Mouse (Mus musculus) frontal cortex, postnatal 14 days (tissue): ENCODE data around the gene Stambp.

ENCODE experiments used
- DNase-seq, 2 experiments: peaks; one replicate each; pipeline ENCODE4 v3.0.0; 2022; ENCODE audit warnings: low spot score in 2 of 2

Gene Stambp

DNA sequence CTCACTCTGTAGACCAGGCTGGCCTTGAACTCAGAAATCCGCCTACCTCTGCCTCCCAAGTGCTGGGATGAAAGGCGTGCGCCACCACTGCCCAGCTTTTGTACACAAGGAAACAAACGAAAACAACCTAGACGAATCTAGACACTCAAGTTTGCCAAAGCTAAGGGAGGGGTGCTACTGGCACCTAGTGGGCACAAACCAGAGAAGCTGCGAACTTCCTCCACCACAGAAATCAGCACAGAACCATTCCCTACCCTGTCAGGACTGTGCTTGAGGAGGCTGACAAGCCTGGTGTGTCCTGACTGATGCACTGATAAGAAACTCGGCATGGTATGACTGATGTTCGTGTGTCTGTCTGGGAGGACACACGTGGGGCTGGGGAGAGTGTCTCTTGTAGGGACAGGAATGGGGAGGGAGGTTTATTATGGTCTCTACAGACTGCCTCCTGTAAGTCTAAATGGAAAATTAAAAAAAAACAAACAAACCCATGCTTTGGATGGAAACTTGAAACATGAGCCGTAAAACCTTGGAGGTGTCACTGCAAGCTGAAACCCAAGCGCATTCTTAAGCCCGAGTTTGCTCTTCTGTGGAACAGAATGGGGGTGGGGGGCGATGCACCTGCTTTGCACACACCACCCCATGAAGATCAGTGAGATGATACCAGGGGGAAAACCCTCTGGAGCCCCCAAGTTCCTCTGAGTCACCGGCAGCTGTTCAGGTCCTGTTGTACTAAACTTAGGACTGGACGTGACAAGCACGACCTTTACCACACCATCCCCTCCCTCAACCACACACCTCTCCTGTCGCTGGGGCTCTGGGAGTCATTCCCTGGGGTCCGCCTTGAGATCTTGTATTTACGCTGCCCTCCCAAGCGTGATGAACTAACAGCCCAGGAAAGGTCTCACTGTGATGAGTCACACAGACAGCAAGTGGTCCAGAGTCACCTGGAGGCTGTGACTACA is 3.3 kb downstream of the Stambp start:
- DNase-seq, result no peak

DNA sequence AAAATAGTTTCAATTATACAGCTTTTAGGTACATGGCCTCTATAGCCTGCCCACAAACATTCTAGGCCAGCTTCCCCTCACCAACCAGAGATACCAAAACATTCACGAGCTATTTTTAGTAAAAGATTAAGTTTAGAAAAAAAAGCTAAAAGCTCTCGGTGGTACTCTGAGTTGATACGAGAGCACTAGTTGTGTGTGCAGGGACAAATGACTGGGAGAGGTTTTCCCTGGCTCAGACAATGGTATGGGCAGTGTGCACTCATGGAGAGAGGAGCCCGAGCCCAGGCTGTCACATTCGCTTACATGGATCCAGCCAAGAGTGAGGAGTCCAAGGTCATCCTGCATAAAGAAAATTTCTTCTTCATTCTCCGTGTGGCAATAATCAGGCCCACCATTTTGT is 16.6 kb downstream of the Stambp start:
- no peak for DNase-seq

DNA sequence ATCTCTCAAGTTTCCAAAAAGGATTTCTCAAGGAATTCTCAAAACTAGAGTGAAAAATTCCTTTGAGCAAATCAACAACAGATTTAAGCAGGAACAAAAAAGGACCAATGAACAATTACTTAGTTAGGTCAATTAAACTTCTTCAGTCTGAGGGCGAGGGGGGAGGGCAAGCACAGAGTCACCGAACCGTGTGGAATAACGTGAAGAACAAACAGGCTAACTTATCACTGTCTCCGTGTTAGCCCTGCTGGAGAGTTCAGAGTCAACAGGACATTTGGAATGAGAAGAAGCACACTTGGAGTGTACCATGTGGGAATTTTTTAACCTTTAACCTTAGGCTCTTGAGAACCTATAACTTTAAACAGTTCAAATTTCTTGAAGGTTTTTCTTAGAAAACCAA is 24.2 kb downstream of the Stambp start:
- no peak for DNase-seq

DNA sequence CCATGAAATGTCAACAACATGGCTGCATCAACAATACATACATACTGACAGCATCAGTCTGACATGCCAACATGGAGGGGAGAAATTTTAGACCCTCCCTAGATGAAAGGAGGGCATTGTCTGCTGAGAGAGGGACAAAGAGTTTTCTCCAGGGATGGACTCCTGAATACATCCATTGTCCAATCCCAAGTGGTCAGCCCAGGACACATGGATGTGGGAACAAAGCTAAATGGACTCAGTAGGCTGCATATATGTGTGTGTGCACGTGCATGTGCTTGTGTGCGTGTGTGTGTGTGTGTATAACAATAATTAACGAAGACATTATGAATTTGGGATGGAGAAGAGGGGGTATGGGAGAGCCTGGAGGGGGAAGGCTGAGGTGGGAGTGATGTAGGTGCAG is 26.8 kb downstream of the Stambp start:
- no peak for DNase-seq

DNA sequence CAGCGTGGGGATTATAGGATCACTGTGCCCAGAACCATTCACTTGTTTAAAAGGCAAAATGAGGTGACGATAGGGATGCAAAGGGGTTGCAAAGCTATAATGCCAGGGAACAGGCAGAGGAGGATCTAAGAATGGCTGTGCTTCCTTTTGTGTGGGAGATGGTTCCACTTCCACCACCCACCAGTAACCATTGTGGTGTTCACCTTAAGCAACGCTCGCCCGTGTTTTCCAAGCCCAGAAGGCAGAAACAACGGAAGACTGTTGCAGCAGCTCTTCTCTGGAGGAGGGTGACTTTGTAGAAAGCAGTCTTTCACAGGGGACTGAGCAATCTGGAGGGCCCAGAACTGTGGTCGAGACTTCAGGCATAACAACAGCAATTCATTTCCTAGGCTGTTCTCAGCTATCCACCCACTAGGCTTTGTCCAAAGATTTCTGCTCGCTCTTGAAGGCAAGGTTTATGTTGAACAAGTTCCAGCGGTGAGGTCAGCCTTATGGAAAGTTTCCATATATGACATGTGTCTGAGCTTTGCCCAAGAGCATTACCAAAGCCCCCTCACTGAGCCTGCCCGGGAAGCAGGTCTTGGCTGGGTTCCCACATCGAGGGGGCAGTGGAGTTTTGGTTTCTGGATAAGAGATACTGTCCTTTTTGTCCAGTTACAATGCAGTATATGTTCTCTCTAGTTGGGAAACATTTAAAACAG is 30.6 kb downstream of the Stambp start:
- peak in 1 of 2 experiments; percentile 16 for DNase-seq

DNA sequence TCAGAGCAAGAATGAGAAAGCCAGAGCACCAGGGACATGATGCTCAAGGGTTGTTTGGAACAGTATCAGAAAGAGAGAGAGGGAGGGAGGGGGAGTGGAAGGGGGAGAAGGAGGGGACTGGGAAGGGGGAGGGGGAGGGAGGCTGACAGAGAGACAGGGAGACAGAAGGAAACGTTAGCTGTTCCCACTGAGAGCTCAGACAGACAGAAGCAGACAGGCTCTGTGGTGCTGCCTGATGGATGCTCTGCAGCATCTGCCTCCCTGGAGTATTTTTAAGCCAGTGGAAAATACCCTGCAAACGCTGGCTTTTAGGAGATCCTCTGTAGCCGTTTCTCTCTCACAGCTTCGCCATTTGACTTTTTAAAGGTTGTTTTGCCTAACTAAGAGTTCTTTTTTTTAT is 32.5 kb downstream of the Stambp start:
- DNase-seq, result no peak

DNA sequence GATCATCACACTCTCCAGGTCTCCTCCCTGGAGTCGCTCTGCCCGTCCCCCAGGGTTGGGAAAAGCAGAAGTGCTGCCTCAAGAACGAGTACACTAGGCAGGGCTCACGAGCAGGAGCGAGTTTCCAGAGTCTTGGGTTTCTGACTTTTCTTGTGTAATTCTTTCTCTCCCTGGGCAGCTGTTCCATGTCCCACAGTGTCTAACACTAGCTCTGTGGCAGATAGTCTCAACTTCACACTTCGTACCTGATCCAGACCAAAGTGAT is 35.8 kb downstream of the Stambp start:
- no peak for DNase-seq

DNA sequence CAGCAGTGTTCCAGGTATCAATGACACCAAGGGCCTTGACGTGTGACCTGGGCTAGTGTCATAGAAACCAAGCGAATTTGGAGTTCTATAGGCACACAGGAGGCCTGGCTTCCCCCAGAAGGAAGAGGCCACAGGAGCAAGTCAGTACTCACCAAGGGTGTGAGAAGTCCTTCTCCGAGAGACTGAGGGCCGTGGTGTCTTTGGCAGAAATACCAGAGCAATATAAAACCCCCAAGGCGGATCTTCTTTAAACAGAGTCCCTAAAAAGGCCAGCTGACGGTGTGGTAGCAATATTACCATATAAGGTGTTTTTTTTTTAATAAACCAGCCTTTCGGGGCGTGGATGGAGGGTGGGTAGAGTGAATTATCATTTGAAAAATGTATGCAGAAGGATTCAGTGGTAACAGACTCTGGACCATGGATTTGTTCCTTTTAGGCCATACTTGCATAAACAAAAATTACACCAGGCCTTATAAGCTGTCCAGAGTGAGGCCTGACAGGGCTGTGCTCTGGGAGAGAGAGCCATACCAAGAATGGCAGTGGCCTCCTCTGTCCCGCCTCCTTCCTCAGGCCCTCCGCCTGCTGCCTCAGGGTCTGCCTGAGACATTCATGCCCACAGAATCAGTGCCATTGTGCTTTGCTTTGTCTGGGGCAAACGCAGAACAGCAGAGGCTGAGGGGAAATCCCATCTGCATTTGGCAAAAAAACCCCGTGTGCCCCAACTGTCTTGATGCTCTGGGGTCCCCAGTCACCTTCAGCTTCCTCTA is 36.3 kb downstream of the Stambp start, which contains the start of gene Actg2:
Actg2 (minus strand) TSS at position 238 of the 767 bp plus-strand sequence.
- no peak for DNase-seq

DNA sequence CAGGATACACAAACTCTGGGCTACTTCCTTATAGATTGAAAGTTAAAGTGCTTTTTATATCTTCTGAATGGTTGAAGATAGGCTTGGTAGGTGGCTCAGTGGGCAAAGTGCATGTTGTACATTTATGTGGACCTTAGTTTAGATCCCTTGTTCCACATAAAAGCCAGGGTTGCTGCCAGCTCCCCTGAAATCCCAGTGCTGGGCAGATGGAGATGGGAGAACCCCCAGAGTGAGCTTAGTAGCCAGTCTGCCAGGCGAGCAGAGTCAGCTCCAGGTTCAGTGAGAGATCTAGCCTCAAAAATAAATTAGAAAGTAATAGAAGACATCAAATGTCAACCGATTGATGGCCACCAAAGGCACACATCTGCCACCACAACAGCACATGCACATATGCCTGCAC is 39.9 kb downstream of the Stambp start:
- no peak for DNase-seq

DNA sequence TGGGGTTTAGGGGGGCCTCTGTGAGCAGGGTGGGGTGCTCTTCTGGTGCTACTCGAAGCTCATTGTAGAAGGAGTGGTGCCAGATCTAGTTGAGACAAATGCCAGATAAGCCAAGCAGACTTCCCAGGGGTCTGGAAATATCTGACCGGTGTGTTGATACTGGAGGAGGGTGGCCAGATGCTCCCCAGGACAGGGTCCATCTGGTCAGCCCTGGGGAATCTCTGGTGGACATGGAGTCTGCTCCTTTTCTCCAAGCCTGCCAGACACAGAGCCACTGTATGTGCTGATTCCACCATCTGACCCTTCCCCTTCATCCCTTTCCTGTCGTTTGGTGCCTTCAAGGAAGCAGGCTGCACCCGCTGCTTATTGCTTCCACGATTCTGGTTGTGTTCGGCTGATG is 49.3 kb downstream of the Stambp start:
- no peak for DNase-seq

DNA sequence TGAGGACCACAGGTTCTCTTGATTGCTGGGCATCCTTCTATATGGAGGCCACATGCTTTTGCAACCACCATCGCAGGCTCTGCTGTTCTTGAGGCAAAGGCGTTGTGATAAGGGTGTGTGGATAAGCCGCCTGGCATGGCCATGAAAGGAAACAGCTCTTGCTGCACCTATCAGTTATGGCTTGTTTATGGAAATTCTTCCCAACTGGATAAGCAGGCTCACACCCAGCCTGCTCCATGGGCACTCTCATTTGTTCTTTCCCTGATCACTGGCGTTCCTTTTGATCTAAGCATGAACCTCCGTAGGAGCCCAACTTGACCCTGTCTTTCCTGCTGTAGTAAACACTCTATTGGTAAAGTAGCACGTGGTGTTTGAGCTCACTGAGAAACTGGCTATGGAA is 50.7 kb downstream of the Stambp start:
- no peak for DNase-seq

DNA sequence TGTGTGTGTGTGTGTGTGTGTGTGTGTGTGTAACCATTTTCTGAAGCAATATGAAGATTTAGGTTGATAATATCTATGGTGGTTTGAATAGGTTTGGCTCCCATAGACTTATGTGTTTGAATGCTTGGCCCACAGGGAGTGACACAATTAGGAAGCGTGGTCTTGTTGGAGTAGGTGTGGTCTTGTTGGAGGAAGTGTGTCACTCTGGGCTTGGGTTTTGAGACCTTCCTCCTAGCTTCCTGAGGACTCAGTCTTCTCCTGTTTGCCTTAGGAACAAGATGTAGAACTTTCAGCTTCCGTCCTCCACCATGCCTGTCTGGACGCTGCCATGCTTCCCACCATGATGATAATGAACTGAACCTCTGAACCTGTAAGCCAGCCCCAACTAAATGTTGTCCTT is 53.9 kb downstream of the Stambp start:
- no peak for DNase-seq

DNA sequence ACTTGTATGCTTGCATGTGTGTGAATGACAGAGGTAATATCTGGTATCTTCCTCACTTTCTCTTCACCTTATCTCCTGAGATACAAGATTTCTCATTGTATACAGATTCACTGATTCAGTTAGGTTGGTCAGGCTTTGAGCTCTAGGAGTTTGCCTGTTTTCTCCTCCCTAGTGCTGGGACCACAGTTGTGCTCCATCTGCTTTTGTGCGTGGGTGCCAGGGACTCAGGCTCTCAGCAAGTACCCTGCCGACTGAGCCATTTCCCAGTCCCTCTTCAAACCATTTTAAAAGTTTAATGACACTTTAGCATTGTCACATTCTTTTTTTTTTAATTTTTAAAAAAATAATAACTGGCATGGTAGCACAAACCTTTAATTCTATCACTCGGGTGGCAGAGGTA is 57.4 kb downstream of the Stambp start:
- no peak for DNase-seq

DNA sequence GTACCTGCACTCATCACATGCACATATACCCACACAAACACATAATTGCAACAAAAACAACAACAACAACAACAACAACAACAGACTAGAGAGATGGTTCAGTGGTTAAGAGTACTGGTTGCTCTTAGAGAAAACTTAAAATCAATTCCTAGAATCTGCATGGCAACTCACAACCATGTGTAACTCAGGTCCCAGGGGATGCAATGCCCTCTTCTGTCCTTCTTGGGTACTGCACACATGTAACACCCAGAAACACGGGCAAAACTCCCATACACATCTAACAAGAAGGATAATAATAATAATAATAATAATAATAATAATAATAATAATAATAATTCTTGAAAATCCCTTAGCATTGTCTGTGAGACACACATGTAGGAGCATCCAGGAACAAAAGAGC is 60.0 kb downstream of the Stambp start:
- peak in 1 of 2 experiments; percentile 54 for DNase-seq

DNA sequence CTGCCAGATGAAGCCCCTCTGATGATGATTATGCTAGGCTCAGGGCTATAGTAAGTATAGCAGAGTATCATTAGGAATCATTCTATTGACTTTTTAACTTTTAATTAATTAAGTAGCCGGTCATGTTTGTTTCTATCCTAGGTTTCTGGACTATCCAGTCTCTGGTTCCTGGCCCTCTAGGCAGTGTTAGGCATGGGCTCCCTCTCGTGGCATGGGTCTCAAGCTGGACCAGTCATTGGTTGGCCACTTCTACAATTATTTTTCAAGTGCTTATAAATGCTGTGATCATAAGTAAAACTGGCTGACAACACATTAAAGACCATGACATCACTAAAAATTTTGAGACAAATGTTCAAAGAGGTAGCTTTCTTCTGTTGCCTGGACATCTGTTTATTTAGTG is 62.3 kb downstream of the Stambp start:
- DNase-seq, result no peak

DNA sequence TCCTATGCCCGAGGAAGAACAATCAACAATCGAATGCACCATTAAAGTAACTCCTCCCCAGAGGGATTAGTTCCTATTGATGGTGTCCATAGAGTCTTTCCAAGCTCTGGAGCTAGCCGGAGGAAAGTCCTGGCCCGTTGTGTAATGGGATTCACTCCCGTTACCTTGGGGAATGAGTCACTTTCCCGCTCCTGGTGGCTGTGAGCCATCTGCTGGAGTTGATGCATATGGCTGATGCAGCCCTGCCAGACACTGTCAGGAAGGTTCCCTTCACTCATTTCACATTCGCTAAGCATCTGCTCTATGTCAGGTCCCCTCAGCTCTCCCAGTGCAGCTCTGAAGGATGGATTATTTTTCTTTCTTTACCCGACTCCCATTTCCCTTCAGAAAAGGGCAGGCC is 63.1 kb downstream of the Stambp start:
- DNase-seq, result no peak

DNA sequence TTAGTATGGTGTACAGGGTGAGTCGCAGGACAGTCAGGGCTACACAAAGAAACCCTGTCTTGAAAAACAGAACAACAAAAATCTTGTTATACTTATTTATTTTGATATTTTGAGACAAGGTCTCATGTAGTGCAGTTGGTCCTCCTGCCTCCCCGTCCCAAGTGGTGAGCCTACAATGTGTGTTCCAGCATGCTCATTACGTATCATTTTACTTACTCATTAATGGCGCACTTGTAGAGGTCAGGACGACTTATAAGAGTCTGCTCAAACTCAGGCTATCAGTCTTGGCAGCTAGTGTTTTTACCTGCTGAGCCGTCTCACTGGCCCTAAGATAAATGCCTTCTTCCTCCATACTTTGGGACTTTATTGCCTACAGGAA is 65.4 kb downstream of the Stambp start:
- DNase-seq, result no peak

DNA sequence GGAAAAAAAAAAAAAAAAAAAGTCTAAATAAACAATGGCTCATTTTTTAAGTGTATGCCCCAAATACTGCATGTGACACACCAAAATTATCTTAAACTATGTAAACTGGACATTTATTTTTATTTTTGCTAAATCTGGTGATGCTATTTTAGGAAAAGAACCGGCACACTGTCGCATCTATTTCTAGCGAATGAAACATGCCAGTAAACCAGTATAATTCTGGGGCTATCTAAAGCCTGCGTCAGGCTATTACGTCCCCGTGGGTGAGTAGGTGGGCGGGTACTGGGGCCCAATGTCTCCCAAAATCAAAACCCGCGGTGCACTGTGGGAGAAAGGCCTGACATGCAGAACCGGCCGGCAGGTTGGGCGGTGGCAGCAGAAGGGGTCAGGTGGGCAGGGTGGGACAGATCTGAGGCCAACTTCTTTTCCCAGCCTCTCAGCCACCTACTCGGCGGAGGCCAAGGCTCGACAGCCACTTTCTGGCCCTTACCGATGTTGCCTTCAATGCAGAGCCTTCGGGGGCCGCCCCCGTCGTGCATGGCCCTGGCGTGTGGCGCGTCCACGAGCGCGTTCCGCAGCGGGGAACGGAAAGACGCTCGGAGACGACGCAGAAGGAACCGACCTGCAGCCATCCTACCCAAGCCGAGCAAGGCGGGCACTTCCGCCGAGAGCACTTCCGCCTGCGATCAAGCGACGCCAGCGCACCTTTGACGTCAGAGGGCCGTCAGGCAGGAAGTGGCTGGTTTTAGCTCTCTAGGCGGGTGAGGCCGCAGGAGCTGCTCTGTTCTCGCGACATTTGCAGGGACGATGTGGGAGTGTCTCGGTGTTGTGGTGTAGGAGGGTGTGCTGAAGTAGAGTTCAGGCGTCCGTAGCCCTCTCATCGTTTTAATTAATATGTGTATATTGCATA is 66.0 kb downstream of the Stambp start, which contains the start of gene Dguok:
Dguok (minus strand) TSS at position 712 of the 910 bp plus-strand sequence.
- peak; percentile 96 to 98 for DNase-seq

DNA sequence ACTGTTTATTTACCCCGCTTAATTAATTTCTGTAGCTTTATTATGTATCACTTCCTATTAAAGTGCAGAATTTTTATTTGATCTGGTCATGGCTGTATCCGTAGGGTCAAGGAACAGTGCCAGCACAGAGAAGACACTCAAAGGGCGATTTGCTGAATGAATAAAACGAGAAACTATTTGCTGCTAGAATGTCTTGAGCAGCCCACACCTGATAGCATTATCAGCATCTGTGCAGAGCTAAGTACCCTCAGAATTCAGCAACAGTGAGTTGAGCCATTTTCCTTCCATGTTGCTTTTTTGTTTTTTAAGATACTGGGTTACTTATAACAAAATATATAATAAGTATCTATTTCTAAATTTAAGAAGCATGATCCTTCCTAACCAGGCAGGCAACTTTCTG is 67.0 kb downstream of the Stambp start:
- DNase-seq, result no peak

DNA sequence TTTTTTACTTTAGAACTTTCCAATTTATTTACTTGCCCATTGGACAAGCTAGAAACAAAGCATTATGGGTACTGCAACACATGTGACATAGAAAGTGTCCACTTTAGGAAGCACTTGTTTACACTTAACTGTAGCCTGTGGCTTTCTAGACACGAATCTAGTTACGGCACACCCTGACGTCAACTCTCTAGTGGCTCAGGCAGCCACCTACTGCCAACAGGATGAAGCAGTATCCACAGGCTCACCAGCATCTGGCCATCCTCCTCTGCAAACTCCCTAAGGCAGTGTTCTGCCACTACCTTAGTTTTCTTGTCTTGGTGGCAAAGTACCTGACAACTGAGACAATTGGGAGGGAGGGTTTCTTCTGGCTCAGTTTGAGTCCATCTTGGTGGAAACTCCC is 69.2 kb downstream of the Stambp start:
- DNase-seq, result no peak

DNA sequence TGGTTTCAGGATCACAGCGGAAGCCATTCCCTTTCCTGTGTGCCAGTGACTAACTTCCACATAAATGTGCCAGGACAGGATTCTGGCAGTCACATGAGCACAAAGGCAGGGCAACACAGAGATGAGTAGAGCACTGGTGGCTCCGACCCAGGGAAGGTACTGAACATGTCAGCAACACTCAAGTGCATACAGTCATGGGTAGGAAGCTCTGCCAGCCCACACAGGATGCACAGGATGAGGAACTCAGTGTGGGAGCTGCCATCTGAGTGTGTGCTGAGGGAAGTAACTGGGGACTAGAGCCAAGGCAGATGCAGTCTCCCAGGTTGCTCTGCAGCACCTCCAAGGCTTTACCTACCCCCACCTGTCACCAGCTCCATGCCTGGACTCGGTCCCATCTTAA is 69.9 kb downstream of the Stambp start:
- no peak for DNase-seq
